Mouse (Mus musculus) right cerebral cortex, postnatal 36 days (tissue): ENCODE data around the gene Thumpd3.

ENCODE experiments used
- DNase-seq, 2 experiments: peaks; one replicate each; pipeline ENCODE4 v3.0.0; 2022; ENCODE audit warnings: low spot score in 2 of 2, mixed read lengths in 1 of 2

Thumpd3 gene

DNA sequence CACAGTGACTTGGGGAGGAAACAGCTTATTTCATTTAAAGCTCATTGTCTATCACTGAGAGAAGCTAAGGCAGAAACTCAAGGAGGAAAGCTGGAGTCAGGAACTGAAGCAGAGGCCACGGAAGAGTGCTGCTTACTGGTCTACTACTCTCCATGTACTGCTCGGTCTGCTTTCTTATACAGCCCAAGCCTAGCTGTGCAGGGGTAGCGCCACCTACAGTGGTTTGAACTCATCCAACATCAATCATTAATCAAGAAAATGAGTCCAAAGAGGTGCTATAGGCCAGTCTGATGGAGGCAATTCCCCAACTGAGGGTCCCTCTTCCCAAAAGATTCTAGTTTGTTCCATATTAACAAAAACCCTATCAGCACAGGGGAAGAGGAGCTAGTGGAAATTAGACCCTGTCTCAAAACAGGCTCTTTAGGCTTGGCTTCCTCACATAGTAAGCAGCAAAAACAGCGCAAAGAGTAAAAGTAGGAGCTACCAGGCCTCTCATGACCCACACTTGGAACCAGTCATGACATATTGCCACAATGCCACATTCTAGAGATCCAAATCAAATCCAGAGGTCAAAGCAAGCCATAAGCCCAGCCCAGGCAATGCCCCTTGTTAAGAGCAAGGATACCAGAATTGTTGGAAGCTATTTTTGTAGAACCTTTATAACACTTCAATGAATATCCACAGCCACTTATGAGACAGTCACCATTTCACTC lies 9.4 kb upstream of the Thumpd3 start:
- DNase-seq, result no peak

DNA sequence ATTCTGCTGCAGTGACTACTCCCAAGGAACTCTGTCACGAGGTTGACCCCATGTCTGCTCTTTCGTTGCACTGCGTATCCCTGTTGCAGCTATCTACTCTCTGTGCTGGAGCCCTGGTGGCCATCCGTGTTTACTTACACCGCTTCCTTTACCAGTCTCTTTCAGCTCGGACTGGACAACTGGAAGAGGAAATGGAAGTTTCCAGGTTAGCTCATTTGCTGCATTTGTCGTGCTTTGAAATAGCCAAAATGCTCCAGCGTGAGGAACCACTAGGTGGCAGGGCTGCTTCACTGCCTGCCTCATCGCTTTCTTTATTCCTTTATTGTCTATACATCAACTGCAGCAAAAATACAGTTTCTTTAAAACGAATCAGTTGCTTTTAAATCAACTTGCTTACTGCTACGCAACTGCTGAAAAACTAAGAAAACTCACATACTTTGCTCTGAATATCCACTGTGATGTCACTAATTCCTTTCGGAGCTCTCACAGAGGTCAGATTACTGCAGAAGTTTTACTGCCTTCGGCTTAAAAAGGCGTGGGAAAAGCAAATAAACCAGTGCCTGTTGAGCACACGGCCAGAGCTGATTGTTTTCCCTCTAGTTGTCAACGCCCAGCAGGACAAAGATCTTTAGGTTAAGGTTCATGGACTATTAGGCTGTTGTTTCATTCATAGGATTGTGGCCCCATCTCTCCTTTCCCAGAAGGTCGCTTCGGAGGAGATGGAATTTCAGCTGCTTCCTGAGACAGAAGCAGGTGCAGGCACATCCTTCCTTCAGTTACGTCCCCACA lies 7.9 kb upstream of the Thumpd3 start:
- peak; percentile 32 to 57 for DNase-seq

DNA sequence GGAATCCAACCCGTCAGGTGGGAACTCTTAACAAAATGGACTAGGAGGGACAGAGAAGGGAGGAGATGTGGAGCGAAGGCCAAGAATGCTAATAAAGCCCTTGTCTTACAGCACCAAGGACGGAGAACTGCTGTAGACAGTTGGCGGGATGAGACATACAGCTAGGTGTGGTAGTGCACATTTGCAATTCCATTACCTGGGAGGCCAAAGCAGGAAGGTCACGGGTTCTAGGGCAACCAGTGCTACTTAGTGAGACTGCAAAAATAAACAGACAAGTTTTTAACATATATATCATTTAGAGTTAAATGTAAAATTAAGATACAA lies 7.3 kb upstream of the Thumpd3 start:
- no peak for DNase-seq

DNA sequence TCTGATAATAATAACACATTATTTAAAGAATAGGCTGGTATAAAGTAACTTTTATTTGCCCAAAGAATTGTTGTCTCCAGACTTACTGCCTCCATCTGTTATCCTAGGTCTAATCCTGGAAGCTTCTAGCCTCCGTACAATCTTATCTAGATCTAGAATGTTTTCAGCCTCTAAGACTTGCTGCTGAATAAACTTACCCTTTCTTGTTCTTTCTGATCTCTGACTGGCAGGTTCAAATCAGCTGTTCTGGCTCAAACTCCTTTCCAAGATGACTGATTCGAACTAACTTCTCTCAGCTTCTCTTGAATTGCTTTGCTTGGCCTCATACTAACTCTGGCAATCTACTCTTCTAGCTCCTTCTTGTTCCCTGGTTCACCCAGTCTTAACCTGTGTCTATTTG lies 5.7 kb upstream of the Thumpd3 start:
- DNase-seq, result no peak

DNA sequence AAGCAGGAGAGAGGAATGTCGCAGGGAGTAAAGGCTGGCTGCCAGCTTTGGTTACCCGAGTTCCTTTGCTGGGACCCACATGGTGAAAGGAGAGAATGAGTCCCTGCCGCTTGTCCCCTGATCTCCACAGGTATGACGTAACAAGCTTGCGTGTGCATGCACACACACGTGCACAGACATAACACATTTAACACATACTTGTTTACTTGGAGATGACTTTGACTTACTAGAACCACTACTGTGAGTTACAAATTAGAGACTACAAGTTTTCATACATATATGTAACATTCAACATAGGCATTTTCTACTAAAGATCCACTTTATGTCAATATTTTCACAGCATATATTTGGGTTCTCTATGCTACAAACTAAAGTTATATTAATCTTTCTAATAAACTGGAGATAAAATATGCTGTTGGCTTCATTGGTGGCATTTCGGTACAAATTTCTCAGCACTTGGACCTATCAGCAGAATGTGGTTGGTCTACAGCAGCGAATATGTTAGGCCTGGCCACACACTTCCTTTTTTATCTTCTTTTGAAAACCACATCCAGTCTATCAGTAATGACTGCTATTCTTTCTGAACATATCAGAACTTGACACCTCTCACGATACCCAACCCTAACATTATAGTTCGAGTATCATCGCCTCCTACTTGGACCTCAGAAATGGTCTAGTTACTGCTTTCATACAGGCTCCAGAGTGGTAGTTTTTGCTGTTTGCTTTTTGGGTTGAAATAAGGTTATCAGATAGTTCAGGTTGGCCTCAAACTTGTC lies 4.6 kb upstream of the Thumpd3 start:
- DNase-seq, result no peak

DNA sequence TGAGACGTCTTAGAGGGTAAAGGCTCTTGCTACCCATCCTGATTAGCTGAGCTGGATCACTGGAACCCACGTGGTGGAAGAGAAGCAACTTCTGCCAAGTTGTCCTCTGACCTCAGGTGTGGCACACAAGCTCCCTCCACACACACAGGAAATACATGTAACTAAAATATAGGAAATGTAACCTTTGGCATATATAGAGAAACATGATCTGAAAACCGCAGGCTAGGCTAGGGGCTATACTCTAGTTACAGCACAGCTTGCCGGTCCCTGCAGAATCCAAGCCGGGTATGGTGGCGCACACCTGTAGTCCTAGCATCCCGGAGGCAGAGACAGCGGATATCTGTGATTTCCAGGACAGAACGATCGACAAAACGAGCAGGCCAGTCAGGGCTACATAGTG lies 450 bp upstream of the Thumpd3 start:
- DNase-seq, result no peak

DNA sequence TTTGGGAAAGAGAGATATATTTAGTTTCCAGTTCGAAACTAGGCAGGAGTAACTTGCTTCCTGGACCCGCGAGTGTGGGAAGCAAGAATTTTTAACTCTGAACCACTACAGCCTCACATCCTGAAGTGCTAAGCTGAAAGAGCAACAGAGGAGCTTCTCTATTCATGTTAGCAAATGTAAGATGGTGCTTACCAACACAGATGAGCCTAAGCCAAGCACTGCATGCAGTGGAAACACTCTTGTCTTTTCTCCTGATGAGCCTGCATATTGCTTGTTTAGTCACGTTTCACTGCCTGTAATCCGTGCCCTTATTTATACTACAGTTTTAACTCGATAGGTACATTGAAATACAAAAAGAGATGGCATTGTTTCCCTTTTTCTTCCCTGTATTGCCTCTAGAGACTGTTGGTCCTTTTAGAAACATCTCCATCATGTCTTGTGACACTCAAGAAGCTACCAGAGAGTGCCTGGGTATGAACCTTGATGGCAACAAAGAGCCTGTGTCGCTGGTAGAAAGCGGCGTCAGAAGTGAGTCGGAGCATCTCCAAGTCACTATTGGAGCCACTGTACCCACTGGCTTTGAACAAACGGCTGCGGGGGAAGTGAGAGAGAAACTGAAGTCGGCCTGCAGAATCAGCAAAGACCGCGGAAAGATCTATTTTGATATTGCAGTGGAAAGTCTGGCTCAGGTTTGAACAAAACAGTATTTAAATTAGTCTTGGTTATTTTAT lies 1.2 kb downstream of the Thumpd3 start:
- no peak for DNase-seq

DNA sequence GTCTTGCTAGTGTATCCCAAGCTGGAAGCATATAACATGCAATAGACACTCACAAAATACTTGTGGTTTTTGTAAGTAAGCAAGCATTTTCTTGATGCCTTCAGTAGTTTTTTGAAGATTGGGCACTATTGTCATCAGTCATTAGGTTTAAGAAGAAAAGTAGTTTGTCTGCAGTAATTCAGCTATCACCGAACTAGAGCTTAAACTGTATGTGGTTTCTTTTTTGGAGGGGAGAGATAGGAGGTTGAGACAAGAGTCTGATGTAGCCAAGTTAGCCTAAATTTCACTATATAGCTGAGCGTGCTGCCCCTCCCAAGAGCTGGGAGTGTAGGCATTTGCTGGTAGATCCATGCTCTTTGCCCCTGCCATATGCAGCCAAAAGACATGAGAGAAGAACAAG lies 2.3 kb downstream of the Thumpd3 start:
- no peak for DNase-seq

DNA sequence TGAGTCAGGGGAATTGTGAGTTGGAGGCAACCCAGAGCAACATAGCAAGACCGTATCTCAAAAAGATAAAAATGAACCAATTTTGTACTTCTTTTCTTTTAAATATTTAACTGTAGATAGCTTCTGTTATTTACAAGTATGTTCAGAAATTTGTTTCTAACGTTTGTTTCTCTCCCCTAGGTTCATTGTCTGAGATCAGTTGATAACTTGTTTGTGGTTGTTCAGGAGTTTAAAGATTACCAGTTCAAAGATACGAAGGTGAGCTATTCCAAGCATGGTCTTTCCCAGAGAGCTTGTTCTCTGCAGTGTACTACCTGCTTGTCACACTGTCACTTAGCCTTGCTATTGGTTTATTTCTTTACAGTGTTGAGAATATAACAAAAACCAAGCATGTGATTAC lies 3.1 kb downstream of the Thumpd3 start:
- DNase-seq, result no peak

DNA sequence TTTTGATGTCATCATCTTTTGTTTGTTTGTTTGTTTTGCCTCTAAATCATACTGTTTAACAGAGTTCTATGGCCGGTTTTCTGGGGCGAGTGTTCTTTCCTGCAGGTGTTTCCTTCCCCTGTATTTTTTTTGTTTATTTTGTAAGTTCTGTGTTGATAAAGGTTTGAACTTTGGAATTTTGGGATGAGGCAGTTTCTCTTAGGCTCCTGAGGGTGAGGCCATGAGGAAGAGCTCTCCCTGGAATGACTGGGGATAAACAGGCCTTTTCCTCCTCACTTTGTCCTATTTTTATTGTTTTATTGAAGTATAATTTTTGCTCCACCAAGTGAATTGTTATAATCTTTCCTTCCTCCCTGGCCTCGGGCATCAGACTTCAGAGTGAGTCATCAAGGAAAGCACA lies 6.9 kb downstream of the Thumpd3 start:
- no peak for DNase-seq

DNA sequence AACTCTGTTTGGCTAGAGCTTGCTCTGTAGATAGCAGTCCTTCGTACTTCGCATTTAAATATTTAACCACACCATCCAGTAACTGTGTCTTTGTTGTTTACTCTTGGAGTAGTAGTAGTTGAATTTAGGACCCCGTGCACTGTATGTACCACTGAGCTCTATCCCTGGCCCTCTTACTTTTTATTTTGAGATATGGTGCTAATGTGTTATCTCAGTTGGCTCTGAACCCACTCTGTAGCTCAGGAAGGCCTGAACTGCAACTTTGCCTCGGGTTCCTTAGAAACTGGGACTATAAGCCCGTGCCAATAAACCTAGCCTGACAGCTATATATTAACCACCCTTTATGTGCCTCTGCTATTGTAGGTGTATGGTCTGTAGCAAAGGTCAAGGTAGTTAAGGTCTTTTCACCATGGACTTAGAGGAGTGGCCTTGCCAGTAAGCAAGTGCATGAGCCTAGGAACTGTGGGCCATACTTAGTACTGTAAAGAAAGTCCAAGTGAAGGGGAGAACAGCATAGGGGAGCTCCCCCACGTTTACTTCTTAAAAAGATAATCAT lies 8.6 kb downstream of the Thumpd3 start:
- no peak for DNase-seq

DNA sequence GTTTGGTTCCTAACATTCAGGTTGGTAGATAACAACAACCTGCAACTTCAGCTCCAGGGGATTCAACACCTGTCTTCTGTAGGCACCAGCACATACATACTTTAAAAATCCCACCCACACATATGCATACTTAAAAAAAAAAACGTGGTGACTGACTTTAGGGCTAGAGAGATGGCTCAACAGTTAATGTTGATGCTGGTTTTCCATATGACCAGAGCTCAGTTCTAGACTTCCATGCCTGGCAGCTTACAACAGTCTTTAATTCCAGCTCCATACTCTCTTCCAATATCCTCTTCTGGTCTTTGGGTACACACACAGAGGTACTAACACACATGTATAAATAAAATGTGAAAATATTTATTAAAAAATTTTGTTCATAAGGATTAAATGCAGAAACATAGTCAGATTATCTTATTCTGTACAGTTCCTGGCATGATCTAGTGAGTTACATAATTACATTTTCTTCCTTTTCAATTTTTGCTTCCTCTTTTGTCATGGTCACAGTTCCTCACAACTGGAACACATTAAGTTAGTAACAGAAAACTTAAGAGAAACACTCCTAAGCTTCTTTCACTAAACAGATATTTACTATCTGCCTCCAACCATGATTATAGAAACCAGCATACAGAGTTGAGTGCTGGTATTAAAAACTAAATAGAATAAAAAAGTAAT lies 15.0 kb downstream of the Thumpd3 start:
- no peak for DNase-seq

DNA sequence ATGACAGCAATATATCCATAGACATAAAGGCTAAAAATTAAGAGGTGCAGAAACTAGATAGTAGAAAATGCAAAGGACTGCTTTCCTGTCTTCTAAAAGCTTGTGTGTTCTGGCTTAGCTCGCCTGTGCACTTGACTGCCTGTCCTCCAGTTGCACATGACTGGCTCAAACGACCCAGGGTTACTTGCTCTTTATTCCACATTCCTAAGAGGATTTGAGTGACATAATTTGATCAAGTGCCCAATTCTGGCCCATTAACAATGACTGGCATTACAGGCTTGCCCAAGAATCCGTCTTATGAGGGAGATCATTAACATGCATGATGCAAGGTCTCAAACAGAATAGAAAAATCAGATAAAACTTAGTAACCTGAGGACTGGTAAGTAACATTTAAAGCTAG lies 16.2 kb downstream of the Thumpd3 start:
- DNase-seq, result no peak

DNA sequence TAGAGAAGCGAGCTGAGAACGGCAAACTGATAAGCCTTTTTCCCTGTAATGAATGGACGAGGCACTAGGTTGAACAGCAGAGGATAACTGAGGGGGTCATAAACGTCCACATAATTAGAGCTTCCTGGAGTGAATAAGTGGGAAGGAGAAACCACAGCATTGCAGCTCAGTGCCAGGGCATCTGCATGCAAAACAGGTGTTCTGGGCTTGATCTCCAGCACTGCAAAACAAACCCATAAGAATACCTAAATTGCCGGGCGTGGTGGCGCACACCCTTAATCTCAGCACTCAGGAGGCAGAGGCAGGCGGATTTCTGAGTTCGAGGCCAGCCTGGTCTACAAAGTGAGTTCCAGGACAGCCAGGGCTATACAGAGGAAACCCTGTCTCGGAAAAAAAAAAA lies 17.3 kb downstream of the Thumpd3 start:
- DNase-seq, result no peak

DNA sequence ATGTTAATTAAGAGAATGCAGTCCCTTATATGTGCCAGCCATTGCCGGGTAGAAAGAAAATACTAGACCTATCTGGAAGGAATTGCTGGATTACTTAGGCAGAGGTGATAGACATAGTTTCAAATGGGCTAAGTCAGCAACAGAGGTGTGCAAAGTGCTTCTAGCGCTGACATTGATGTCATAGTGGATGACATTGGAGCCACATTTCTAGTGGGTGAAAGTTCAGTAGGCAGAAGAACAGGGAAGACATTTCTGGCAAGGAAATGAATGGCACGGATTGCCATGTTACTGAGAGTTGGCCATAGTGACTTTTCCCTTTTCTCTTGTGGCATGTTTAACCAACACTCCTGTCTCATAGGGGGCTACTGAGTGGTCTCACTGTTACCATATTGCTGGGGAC lies 19.2 kb downstream of the Thumpd3 start:
- DNase-seq, result no peak

DNA sequence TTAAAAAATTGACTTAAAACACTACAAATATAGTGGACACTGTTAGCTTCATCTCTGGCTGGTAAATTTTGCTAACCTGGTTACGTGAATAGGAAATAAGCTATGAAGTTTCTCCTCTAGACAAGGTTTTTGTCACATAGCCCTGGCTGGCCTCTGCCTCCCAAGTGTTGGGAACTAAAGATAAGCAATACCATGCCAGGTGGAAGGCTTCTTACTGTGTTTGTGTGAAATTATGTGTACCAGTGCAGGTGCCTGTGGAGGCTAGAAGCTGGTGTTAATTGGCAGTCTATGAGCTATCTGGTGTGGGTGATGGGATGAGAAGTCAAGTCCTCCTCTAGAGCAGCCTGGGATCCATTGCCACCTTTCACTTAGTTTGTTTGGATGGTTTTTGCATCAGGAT lies 23.1 kb downstream of the Thumpd3 start:
- no peak for DNase-seq

DNA sequence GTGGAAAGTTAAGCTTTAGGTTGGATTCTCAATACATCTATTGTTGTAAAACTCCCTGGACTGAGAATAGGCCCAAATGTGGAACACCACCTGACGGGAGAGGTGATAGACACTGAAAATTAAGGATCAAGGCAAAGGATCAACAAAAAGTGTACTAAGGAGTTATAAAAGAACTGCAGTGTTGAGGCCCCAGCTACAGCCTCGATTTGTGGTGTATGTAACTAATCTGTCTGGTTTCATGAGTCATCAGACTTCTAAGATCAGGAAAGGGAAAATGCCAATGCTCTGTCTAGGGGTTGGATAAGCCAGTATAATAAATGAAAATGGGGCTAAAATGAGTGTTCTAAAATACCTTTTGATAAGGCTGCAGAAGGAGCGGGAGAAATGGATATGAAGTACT lies 29.2 kb downstream of the Thumpd3 start:
- no peak for DNase-seq

DNA sequence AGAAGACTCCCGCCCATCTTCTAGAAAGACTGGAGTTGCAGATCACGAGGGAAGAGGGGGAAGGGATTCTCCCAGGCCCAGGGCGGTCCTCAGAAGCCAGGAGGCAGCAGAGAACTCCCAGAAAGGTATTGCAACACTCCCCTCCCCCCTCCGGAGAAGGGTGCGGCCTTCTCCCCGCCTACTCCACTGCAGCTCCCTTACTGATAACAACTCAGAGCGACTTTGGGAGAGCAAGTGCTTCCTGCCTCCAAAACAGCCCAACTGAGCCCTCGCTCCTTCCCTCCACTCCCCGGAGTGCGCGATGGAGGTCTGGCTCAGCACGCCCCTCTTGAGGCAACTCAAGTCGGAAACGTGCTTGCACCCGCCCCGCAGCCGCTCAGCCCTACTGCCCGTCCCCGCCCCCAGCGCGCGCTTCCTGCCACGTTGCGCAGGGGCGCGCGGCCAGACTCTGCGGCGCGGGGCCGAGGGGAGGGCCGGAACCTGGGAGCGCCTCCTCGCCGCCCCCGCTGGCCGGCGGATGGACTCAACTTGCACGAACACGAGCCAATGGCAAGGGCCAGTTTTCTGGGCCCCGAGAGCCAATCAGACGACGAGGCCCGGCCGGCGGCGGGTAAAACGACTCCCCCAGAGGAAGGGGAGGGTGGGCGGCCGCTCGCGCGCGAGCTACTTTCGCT lies 30.1 kb downstream of the Thumpd3 start:
- DNase-seq, result peak; percentile 92 to 93

DNA sequence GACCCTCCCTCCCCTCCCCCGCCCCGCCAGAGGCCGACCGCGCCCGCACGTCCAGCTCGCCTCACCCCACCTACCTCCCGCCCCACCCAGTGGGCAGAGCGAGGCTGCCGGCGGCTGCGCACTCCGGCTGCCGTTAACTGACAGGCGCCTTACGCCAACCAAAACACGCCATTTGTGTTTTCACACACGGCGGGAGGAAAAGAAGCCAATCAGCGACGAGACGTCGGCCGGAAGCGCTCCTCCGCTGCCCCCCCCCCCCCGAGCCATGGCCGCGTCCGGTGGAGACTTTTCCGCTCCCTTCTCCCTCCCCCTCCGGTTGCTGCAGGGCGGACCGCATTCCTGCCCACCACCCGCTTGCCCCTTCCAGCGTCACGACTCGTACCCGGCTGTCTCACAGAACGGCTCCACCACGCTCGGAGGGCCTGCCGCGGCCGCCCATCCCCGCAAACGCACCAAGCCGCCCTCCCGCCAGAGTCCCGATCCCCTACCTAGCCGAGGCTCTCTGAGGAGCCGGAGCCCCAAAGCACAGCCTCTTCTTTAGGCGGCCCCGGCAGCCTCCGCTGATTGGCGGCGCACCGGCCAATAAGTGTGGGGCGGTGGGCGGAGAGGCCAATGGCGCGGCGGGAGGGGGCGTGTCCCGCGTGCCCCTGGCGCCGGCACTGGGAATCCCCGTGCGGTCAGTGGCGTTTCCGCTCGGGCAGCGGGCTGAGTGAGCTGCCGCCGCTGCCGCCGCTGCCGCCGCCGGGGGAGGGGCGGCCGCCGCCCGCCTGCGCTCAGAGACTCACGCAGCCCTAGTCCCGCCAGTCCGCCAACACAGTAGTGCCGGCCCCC lies 30.9 kb downstream of the Thumpd3 start, which contains the start of gene Setd5:
Gene Setd5 (plus strand): TSS at position 680 of the 831 bp plus-strand sequence.
- peak; percentile 95 to 97 for DNase-seq

DNA sequence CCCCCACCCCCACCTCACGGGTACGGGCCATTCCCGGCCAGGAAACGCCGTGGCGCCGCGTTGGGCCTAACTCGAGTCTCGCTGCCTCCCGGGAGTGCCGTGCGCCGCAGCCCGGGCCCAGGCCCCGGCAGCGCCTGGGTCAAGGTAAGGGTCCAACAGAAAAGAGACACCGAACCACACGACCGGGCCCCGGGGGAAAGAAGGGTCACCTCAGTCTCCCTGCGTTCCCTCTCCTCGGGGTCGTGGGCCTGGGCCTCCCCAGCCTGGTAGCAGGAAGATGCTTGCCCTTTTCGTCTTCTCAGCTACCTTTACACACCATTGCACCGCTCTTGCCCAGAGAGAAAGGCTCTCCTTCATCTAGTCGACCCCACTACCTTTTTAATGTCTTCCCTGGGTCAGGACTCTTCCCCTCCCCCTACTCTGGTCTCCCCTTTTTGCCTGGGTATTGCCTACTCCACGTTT lies 31.6 kb downstream of the Thumpd3 start:
- peak in 1 of 2 experiments; percentile 10 for DNase-seq
